Comparison of ENCODE assay signal across 27 mouse cellular contexts in genomic region chr2:48567871-48568270, GRCm38 (mm10).
DNase-seq lines count a peak whose midpoint lies in the region; ATAC-seq and TF ChIP-seq lines count a peak whose summit lies in the region.
"Had no signal": no experiment of that assay in that cellular context is flagged by ENCODE, and none has a peak within 500 bp of the region (broad histone marks: within the 10 kb centered on the region; RNA-seq: fewer than 3 reads in every experiment).

No protein-coding gene starts in this region.

- WGBS in kidney, postnatal 0 days = 46% methylated on average over 6 of the region's 6 CpGs
- 42% methylated on average over 6 of the region's 6 CpGs for WGBS in stomach, postnatal 0 days
- 43% methylated on average over 6 of the region's 6 CpGs for WGBS in midbrain, embryonic 16.5 days

- H3K4me2 ChIP-seq in kidney, postnatal 0 days (ENCODE audit: low read length) = no peak overlapping the region
- no peak overlapping the region for H3K4me2 ChIP-seq in stomach, postnatal 0 days (replicated peaks; ENCODE audit: low read depth)
- no peak overlapping the region for H3K4me2 ChIP-seq in midbrain, embryonic 16.5 days (ENCODE audit: low read length)
- H3K4me2 ChIP-seq: embryonic facial prominence, embryonic 12.5 days; heart, embryonic 13.5 days; hindbrain, embryonic 14.5 days; limb, embryonic 15.5 days; liver, embryonic 13.5 days; midbrain, embryonic 13.5 days had no signal

- DNase-seq in cerebellum, adult 11 months = no peak
- peak; percentile 4 for DNase-seq in kidney, postnatal 0 days (ENCODE audit: low spot score)
- DNase-seq in kidney, postnatal 4 days = no peak
- peak; percentile 27 for DNase-seq in brain, embryonic 14.5 days (ENCODE audit: low read depth)
- no peak for DNase-seq in stomach, postnatal 0 days (ENCODE audit: low spot score)
- DNase-seq: adrenal gland, postnatal 10 days; cerebellum, postnatal 36 days; forebrain, postnatal 0 days; gastrocnemius, postnatal 10 days; heart, postnatal 10 days; kidney, adult 8-10 months; kidney, postnatal 10 days; liver, embryonic 13.5 days; lung, adult 18-20 months; lung, postnatal 10 days; thymus, postnatal 4 days had no signal

- no peaks in the 10 kb centered on the region for H3K36me3 ChIP-seq in kidney, postnatal 0 days (ENCODE audit: insufficient read depth, low read length)
- H3K36me3 ChIP-seq in stomach, postnatal 0 days (ENCODE audit: control insufficient read depth, insufficient read depth, low read length) = no peaks in the 10 kb centered on the region
- H3K36me3 ChIP-seq in midbrain, embryonic 16.5 days (ENCODE audit: control insufficient read depth, insufficient read depth, low read length) = no peaks in the 10 kb centered on the region
- H3K36me3 ChIP-seq: embryonic facial prominence, embryonic 12.5 days; forebrain, embryonic 10.5 days; heart, embryonic 13.5 days; limb, embryonic 15.5 days; liver, embryonic 13.5 days; midbrain, embryonic 13.5 days had no signal

- no peak for TF ChIP-seq EP300 in stomach, postnatal 0 days (optimal IDR thresholded peaks at IDR 0.05)

- H3K27me3 ChIP-seq in kidney, postnatal 0 days (ENCODE audit: insufficient read depth, low read length) = no peaks in the 10 kb centered on the region
- no peaks in the 10 kb centered on the region for H3K27me3 ChIP-seq in stomach, postnatal 0 days (ENCODE audit: control insufficient read depth, insufficient read depth, low read length)
- no peaks in the 10 kb centered on the region for H3K27me3 ChIP-seq in midbrain, embryonic 16.5 days (ENCODE audit: control insufficient read depth, insufficient read depth, low read depth, low read length)
- H3K27me3 ChIP-seq: CH12.LX; embryonic facial prominence, embryonic 12.5 days; heart, embryonic 13.5 days; limb, embryonic 15.5 days; liver, embryonic 13.5 days; midbrain, embryonic 13.5 days had no signal

- H3K9me3 ChIP-seq in kidney, postnatal 0 days (replicated peaks; ENCODE audit: low read length) = no peaks in the 10 kb centered on the region
- H3K9me3 ChIP-seq in stomach, postnatal 0 days (ENCODE audit: control insufficient read depth, low read length) = no peaks in the 10 kb centered on the region
- H3K9me3 ChIP-seq in midbrain, embryonic 16.5 days (replicated peaks; ENCODE audit: control insufficient read depth, low read length, poor library complexity, severe bottlenecking) = no peaks in the 10 kb centered on the region
- H3K9me3 ChIP-seq: embryonic facial prominence, embryonic 12.5 days; forebrain, embryonic 10.5 days; heart, embryonic 13.5 days; limb, embryonic 15.5 days; liver, embryonic 13.5 days; midbrain, embryonic 13.5 days had no signal

- H3K27ac ChIP-seq in kidney, postnatal 0 days = no peak overlapping the region
- H3K27ac ChIP-seq in stomach, postnatal 0 days (replicated peaks) = no peak overlapping the region
- no peak overlapping the region for H3K27ac ChIP-seq in midbrain, embryonic 16.5 days (ENCODE audit: low read length)
- H3K27ac ChIP-seq: embryonic facial prominence, embryonic 12.5 days; forebrain, embryonic 10.5 days; heart, embryonic 13.5 days; hindbrain, embryonic 14.5 days; left cerebral cortex, adult 2 months; limb, embryonic 15.5 days; liver, embryonic 13.5 days; macrophage; midbrain, embryonic 13.5 days had no signal

- TF ChIP-seq POLR2A in brain, embryonic 14.5 days (IDR thresholded peaks at IDR 0.05; ENCODE audit: borderline replicate concordance, extremely low read depth, insufficient read depth, insufficient read length, poor library complexity, severe bottlenecking) = no peak

- no peak overlapping the region for H3K4me3 ChIP-seq in kidney, postnatal 0 days (replicated peaks; ENCODE audit: low read depth, low read length)
- no peak overlapping the region for H3K4me3 ChIP-seq in stomach, postnatal 0 days (ENCODE audit: low read depth, low read length)
- H3K4me3 ChIP-seq in midbrain, embryonic 16.5 days (ENCODE audit: low read depth, low read length) = no peak overlapping the region
- H3K4me3 ChIP-seq: embryonic facial prominence, embryonic 12.5 days; forebrain, embryonic 10.5 days; heart, embryonic 13.5 days; left cerebral cortex, adult 2 months; limb, embryonic 15.5 days; liver, embryonic 13.5 days; midbrain, embryonic 13.5 days had no signal

- no peak overlapping the region for H3K9ac ChIP-seq in kidney, postnatal 0 days (ENCODE audit: low read depth, low read length)
- no peak overlapping the region for H3K9ac ChIP-seq in stomach, postnatal 0 days (ENCODE audit: low read length)
- no peak overlapping the region for H3K9ac ChIP-seq in midbrain, embryonic 16.5 days (ENCODE audit: low read depth, low read length)
- H3K9ac ChIP-seq: embryonic facial prominence, embryonic 12.5 days; forebrain, postnatal 0 days; heart, embryonic 13.5 days; hindbrain, embryonic 14.5 days; limb, embryonic 15.5 days; liver, embryonic 13.5 days; midbrain, embryonic 13.5 days had no signal

- ATAC-seq in cerebellum, adult (ENCODE audit: insufficient number of reproducible peaks, low FRiP score, low TSS enrichment) = 0 out of 2 replicates have a peak, but pooled peaks have one; percentile 60
- ATAC-seq in kidney, postnatal 0 days (replicated peaks; ENCODE audit: low FRiP score, low read depth) = no peak
- ATAC-seq in stomach, postnatal 0 days (ENCODE audit: low FRiP score, low TSS enrichment) = peak; percentile 54; the same call in 1 of the 2 replicates
- no peak for ATAC-seq in midbrain, embryonic 16.5 days
- ATAC-seq: forebrain, postnatal 0 days; midbrain, embryonic 13.5 days had no signal

- H3K4me1 ChIP-seq in kidney, postnatal 0 days (replicated peaks; ENCODE audit: insufficient read depth, low read length) = no peaks in the 10 kb centered on the region
- no peaks in the 10 kb centered on the region for H3K4me1 ChIP-seq in stomach, postnatal 0 days (replicated peaks; ENCODE audit: control insufficient read depth, insufficient read depth)
- no peaks in the 10 kb centered on the region for H3K4me1 ChIP-seq in midbrain, embryonic 16.5 days (ENCODE audit: control insufficient read depth, insufficient read depth, low read length)
- H3K4me1 ChIP-seq: embryonic facial prominence, embryonic 12.5 days; liver, embryonic 13.5 days; midbrain, embryonic 13.5 days had no signal

- TF ChIP-seq CTCF in kidney, postnatal 0 days (IDR thresholded peaks at IDR 0.05; ENCODE audit: low read depth) = no peak
- TF ChIP-seq CTCF in brain, embryonic 14.5 days (IDR thresholded peaks at IDR 0.05; ENCODE audit: borderline replicate concordance, extremely low read depth, insufficient read depth, insufficient read length) = no peak
- no peak for TF ChIP-seq CTCF in stomach, postnatal 0 days (IDR thresholded peaks at IDR 0.05; ENCODE audit: low read depth)

Comparison
In these comparisons a context has a peak if more than half of its experiments do, and no peak if none do; other contexts are left out.
1. DNase-seq: peak in kidney, postnatal 0 days (single experiment) and brain, embryonic 14.5 days (single experiment); none in cerebellum, adult 11 months (single experiment), kidney, postnatal 4 days (0 of 2) and stomach, postnatal 0 days (single experiment).
2. ATAC-seq: peak in cerebellum, adult (single experiment) and stomach, postnatal 0 days (single experiment); none in kidney, postnatal 0 days (single experiment) and midbrain, embryonic 16.5 days (single experiment).